Mouse (Mus musculus) MEL (cell line): ENCODE data around the gene Ola1. TPM values are rescaled to one million over a fixed set of nuclear protein-coding genes. Genes with fewer than 3 reads are reported as not detected.

Source experiments
- DNase-seq: peaks from one replicate; pipeline ENCODE4 v3.0.0; 2011; ENCODE audit warnings: low read depth, low spot score
- H3K27ac ChIP-seq: 2 replicates; pipeline ENCODE4 v1.5.1; 2012; ENCODE audit warnings: low read depth, mild to moderate bottlenecking, control low read depth, low read length, moderate library complexity; ENCODE audit not compliant: control insufficient read depth
- H3K27me3 ChIP-seq, 2 experiments: fragments of 150-350 bp in 1 of 2; sonication (generic) in 1 of 2; 2 replicates each; pipeline ENCODE4 v1.6.1; 2012; ENCODE audit warnings: low read length in 2 of 2, mild to moderate bottlenecking in 2 of 2, improper control_type of control experiment in 1 of 2, moderate library complexity in 1 of 2; ENCODE audit not compliant: insufficient read depth in 2 of 2, control insufficient read depth in 1 of 2
- H3K36me3 ChIP-seq, 2 experiments: 2 replicates each; pipeline ENCODE4 v1.6.1; 2012 to 2014; ENCODE audit warnings: low read length in 2 of 2, improper control_type of control experiment in 1 of 2, inconsistent platforms in 1 of 2, mild to moderate bottlenecking in 1 of 2; ENCODE audit not compliant: insufficient read depth in 2 of 2, control insufficient read depth in 1 of 2
- H3K4me1 ChIP-seq, 2 experiments: fragments of 150-350 bp in 1 of 2; sonication (generic) in 1 of 2; 2 replicates each; pipeline ENCODE4 v1.6.1; 2012; ENCODE audit warnings: low read length in 2 of 2, improper control_type of control experiment in 1 of 2, mild to moderate bottlenecking in 1 of 2; ENCODE audit not compliant: insufficient read depth in 2 of 2, control insufficient read depth in 1 of 2
- H3K4me3 ChIP-seq, 2 experiments: fragments of 150-350 bp in 1 of 2; sonication (generic) in 1 of 2; 2 replicates each; pipeline ENCODE4 v1.5.1; 2012; ENCODE audit warnings: low read depth in 2 of 2, low read length in 2 of 2, mild to moderate bottlenecking in 2 of 2, moderate library complexity in 2 of 2, control low read depth in 1 of 2, improper control_type of control experiment in 1 of 2; ENCODE audit not compliant: control insufficient read depth in 1 of 2, insufficient read depth in 1 of 2
- H3K79me2 ChIP-seq: 2 replicates; pipeline ENCODE4 v1.6.1; 2012; ENCODE audit warnings: mild to moderate bottlenecking, low read length, moderate library complexity; ENCODE audit not compliant: control insufficient read depth, poor library complexity, insufficient read depth
- H3K9ac ChIP-seq: 2 replicates; pipeline ENCODE4 v1.6.1; 2012; ENCODE audit warnings: low read depth, mild to moderate bottlenecking, control low read depth, low read length, moderate library complexity; ENCODE audit not compliant: control insufficient read depth, poor library complexity, severe bottlenecking
- H3K9me3 ChIP-seq: fragments of 150-350 bp; sonication (generic); replicated peaks from 2 replicates; pipeline ENCODE4 v1.6.1; 2012; ENCODE audit warnings: mild to moderate bottlenecking, low read length, improper control_type of control experiment, moderate library complexity; ENCODE audit not compliant: insufficient read depth
- BHLHE40 ChIP-seq: IDR thresholded peaks from 2 replicates; pipeline ENCODE4 v1.6.1; 2012; ENCODE audit warnings: low read depth, mild to moderate bottlenecking, inconsistent platforms, low read length, improper control_type of control experiment, borderline replicate concordance
- CHD1 ChIP-seq: IDR thresholded peaks from 2 replicates; pipeline ENCODE4 v1.6.1; 2012; ENCODE audit warnings: low read depth, mild to moderate bottlenecking, inconsistent platforms, low read length, improper control_type of control experiment
- CHD2 ChIP-seq: IDR thresholded peaks from 2 replicates; pipeline ENCODE4 v1.6.1; 2011; ENCODE audit warnings: low read length, improper control_type of control experiment
- CTCF ChIP-seq, 3 experiments: IDR thresholded peaks in 2 of 3; conservative IDR thresholded peaks in 1 of 3; 2 replicates each; pipeline ENCODE4 v1.5.1; 2011 to 2012; ENCODE audit warnings: low read length in 3 of 3, low read depth in 2 of 3, mild to moderate bottlenecking in 2 of 3, improper control_type of control experiment in 1 of 3, inconsistent platforms in 1 of 3, mixed read lengths in 1 of 3, moderate library complexity in 1 of 3; ENCODE audit not compliant: control insufficient read depth in 1 of 3, insufficient read depth in 1 of 3, poor library complexity in 1 of 3, severe bottlenecking in 1 of 3
- E2F4 ChIP-seq: IDR thresholded peaks from 2 replicates; pipeline ENCODE4 v1.6.1; 2011; ENCODE audit warnings: low read depth, low read length, improper control_type of control experiment, borderline replicate concordance
- ELF1 ChIP-seq: IDR thresholded peaks from 2 replicates; pipeline ENCODE4 v1.6.1; 2014; ENCODE audit warnings: low read depth, mild to moderate bottlenecking, inconsistent platforms, low read length, improper control_type of control experiment, moderate library complexity
- EP300 ChIP-seq, 2 experiments: IDR thresholded peaks; 2 replicates each; pipeline ENCODE4 v1.6.1; 2011; ENCODE audit warnings: improper control_type of control experiment in 2 of 2, low read length in 2 of 2, low read depth in 1 of 2, mild to moderate bottlenecking in 1 of 2
- ETS1 ChIP-seq: IDR thresholded peaks from 2 replicates; pipeline ENCODE4 v1.6.1; 2012; ENCODE audit warnings: low read depth, mild to moderate bottlenecking, inconsistent platforms, low read length, improper control_type of control experiment, moderate library complexity
- GABPA ChIP-seq: IDR thresholded peaks from 2 replicates; pipeline ENCODE4 v1.6.1; 2012; ENCODE audit warnings: low read depth, mild to moderate bottlenecking, inconsistent platforms, low read length, improper control_type of control experiment, moderate library complexity
- JUND ChIP-seq: IDR thresholded peaks from 2 replicates; pipeline ENCODE4 v1.6.1; 2011; ENCODE audit warnings: low read depth, mild to moderate bottlenecking, improper control_type of control experiment, low read length
- KAT2A ChIP-seq: conservative IDR thresholded peaks from 2 replicates; pipeline ENCODE4 v1.6.1; 2012; ENCODE audit warnings: low read depth, low read length, improper control_type of control experiment, inconsistent platforms
- MAFK ChIP-seq: IDR thresholded peaks from 2 replicates; pipeline ENCODE4 v1.6.1; 2011; ENCODE audit warnings: low read depth, mild to moderate bottlenecking, low read length, improper control_type of control experiment, borderline replicate concordance
- MEF2A ChIP-seq: IDR thresholded peaks from 2 replicates; pipeline ENCODE4 v1.6.1; 2014; ENCODE audit warnings: low read depth, mild to moderate bottlenecking, inconsistent platforms, low read length, improper control_type of control experiment; ENCODE audit not compliant: poor library complexity, insufficient replicate concordance, severe bottlenecking; ENCODE audit errors: extremely low read depth
- MXI1 ChIP-seq: IDR thresholded peaks from 2 replicates; pipeline ENCODE4 v1.6.1; 2011; ENCODE audit warnings: mild to moderate bottlenecking, low read depth, low read length, improper control_type of control experiment
- MYB ChIP-seq: IDR thresholded peaks from 2 replicates; pipeline ENCODE4 v1.6.1; 2011; ENCODE audit warnings: mild to moderate bottlenecking, low read depth, low read length, improper control_type of control experiment
- MYC ChIP-seq: IDR thresholded peaks from 2 replicates; pipeline ENCODE4 v1.6.1; 2011; ENCODE audit warnings: low read depth, mild to moderate bottlenecking, low read length, improper control_type of control experiment, moderate library complexity
- NELFE ChIP-seq: IDR thresholded peaks from 2 replicates; pipeline ENCODE4 v1.6.1; 2011; ENCODE audit warnings: low read depth, low read length, improper control_type of control experiment
- NRF1 ChIP-seq: IDR thresholded peaks from 2 replicates; pipeline ENCODE4 v1.6.1; 2014; ENCODE audit warnings: low read depth, mild to moderate bottlenecking, inconsistent platforms, low read length, improper control_type of control experiment, moderate library complexity; ENCODE audit not compliant: poor library complexity, insufficient read depth, severe bottlenecking
- POLR2A ChIP-seq, 2 experiments: IDR thresholded peaks; 2 replicates each; pipeline ENCODE4 v1.6.1; 2011 to 2012; ENCODE audit warnings: low read length in 2 of 2, mild to moderate bottlenecking in 2 of 2, control low read depth in 1 of 2, improper control_type of control experiment in 1 of 2, low read depth in 1 of 2, moderate library complexity in 1 of 2; ENCODE audit not compliant: control insufficient read depth in 1 of 2, insufficient read depth in 1 of 2, poor library complexity in 1 of 2
- POLR2AphosphoS5 ChIP-seq: IDR thresholded peaks from 2 replicates; pipeline ENCODE4 v1.6.1; 2012; ENCODE audit warnings: low read depth, borderline replicate concordance, mild to moderate bottlenecking, inconsistent platforms, low read length, moderate library complexity, mixed read lengths
- RAD21 ChIP-seq: IDR thresholded peaks from 2 replicates; pipeline ENCODE4 v1.6.1; 2011; ENCODE audit warnings: mild to moderate bottlenecking, low read depth, low read length, improper control_type of control experiment
- SIN3A ChIP-seq: IDR thresholded peaks from 2 replicates; pipeline ENCODE4 v1.6.1; 2012; ENCODE audit warnings: low read length, improper control_type of control experiment, inconsistent platforms
- SMC3 ChIP-seq: IDR thresholded peaks from 2 replicates; pipeline ENCODE4 v1.6.1; 2011; ENCODE audit warnings: low read depth, low read length, improper control_type of control experiment
- TAL1 ChIP-seq: IDR thresholded peaks from 2 replicates; pipeline ENCODE4 v1.6.1; 2012; ENCODE audit warnings: mild to moderate bottlenecking, inconsistent platforms, low read length, moderate library complexity, mixed read lengths
- TCF12 ChIP-seq: IDR thresholded peaks from 2 replicates; pipeline ENCODE4 v1.6.1; 2014; ENCODE audit warnings: low read depth, mild to moderate bottlenecking, inconsistent platforms, low read length, improper control_type of control experiment, moderate library complexity
- UBTF ChIP-seq: IDR thresholded peaks from 2 replicates; pipeline ENCODE4 v1.6.1; 2012; ENCODE audit warnings: low read depth, mild to moderate bottlenecking, inconsistent platforms, low read length, improper control_type of control experiment, moderate library complexity, borderline replicate concordance; ENCODE audit not compliant: insufficient read depth
- ZC3H11A ChIP-seq: IDR thresholded peaks from 2 replicates; pipeline ENCODE4 v1.6.1; 2012; ENCODE audit warnings: low read depth, mild to moderate bottlenecking, inconsistent platforms, low read length, improper control_type of control experiment
- ZMIZ1 ChIP-seq: IDR thresholded peaks from 2 replicates; pipeline ENCODE4 v1.6.1; 2012; ENCODE audit warnings: low read depth, mild to moderate bottlenecking, inconsistent platforms, low read length, improper control_type of control experiment, moderate library complexity
- ZNF384 ChIP-seq: IDR thresholded peaks from 2 replicates; pipeline ENCODE4 v1.6.1; 2012; ENCODE audit warnings: low read depth, mild to moderate bottlenecking, inconsistent platforms, low read length, improper control_type of control experiment
- polyA plus RNA-seq, 2 experiments: library from polyadenylated mRNA; stranded (reverse) in 1 of 2; unstranded in 1 of 2; fragments of >175 nt in 1 of 2; fragments of >200 nt in 1 of 2; gene quantifications; 2 replicates each; pipeline versions ENCODE4 v1.2.1 to v1.2.4; 2012; ENCODE audit warnings: low replicate concordance in 2 of 2, low read depth in 1 of 2; ENCODE audit not compliant: insufficient read length in 2 of 2, insufficient read depth in 1 of 2, missing spikeins in 1 of 2
- total RNA-seq: library from RNA; depleted of rRNA; stranded (reverse); fragments of 300-350 nt; gene quantifications from 2 replicates; pipeline ENCODE4 v1.2.3, GENCODE M21; 2012

Gene Ola1
- total and polyA plus RNA-seq, 3 experiments = 69.7 to 86.0 TPM; not detected in 1

GRCm38 (mm10) chr2:73049001-73049684 lies 169.6 kb downstream of the Ola1 start:
- Histone ChIP-seq H3K9ac (peak overlapping the region; percentile 21; the same call in 1 of the 2 replicates), H3K27me3 (no peaks in the 10 kb centered on the region), H3K9me3 (no peaks in the 10 kb centered on the region), H3K79me2 (no peaks in the 10 kb centered on the region), H3K4me1 (peaks cover 6 to 13% of the 10 kb centered on the region in 2 experiments), H3K27ac (no peak overlapping the region), H3K4me3 (peak overlapping the region in 1 of 2 experiments; percentile 54; a peak in 2 of 4 replicates), H3K36me3 (peaks cover 0 to 9% of the 10 kb centered on the region in 2 experiments; a peak in 2 of 4 replicates)
- DNase-seq = no peak
- TF ChIP-seq E2F4 = no peak
- no peak for TF ChIP-seq ZC3H11A
- no peak for TF ChIP-seq MEF2A
- no peak for TF ChIP-seq CTCF (IDR thresholded peaks at IDR 0.05 in 2 of 3, conservative IDR thresholded peaks at IDR 0.05 in 1 of 3; ENCODE audit: control insufficient read depth in 1 of 3, insufficient read depth in 1 of 3, low read depth in 2 of 3, low read length in 3 of 3, poor library complexity in 1 of 3, severe bottlenecking in 1 of 3)
- TF ChIP-seq ZMIZ1 = no peak
- TF ChIP-seq GABPA = no peak
- TF ChIP-seq SIN3A = no peak
- no peak for TF ChIP-seq NRF1
- TF ChIP-seq UBTF = no peak
- no peak for TF ChIP-seq CHD1
- no peak for TF ChIP-seq MYB
- TF ChIP-seq MXI1 = no peak
- no peak for TF ChIP-seq MAFK
- no peak for TF ChIP-seq CHD2
- TF ChIP-seq ELF1 = no peak
- TF ChIP-seq ZNF384 = no peak
- TF ChIP-seq NELFE = no peak
- TF ChIP-seq JUND = no peak
- no peak for TF ChIP-seq SMC3

- no peak overlapping the region for H3K27ac ChIP-seq
- H3K27me3 ChIP-seq = no peaks in the 10 kb centered on the region
- H3K79me2 ChIP-seq = no peaks in the 10 kb centered on the region
- 0 out of 4 replicates have a peak, but pooled peaks cover 0 to 3% of the 10 kb centered on the region in 2 experiments for H3K36me3 ChIP-seq
- H3K9ac ChIP-seq = no peak overlapping the region
- H3K4me1 ChIP-seq = peaks cover 2 to 6% of the 10 kb centered on the region in 2 experiments; a peak in 1 of 4 replicates
- H3K9me3 ChIP-seq = no peaks in the 10 kb centered on the region
- TF ChIP-seq ZMIZ1 = no peak
- no peak for TF ChIP-seq RAD21
- no peak for TF ChIP-seq CTCF (IDR thresholded peaks at IDR 0.05 in 2 of 3, conservative IDR thresholded peaks at IDR 0.05 in 1 of 3; ENCODE audit: control insufficient read depth in 1 of 3, insufficient read depth in 1 of 3, low read depth in 2 of 3, low read length in 3 of 3, poor library complexity in 1 of 3, severe bottlenecking in 1 of 3)
- no peak for TF ChIP-seq POLR2A (IDR thresholded peaks at IDR 0.05; ENCODE audit: control insufficient read depth in 1 of 2, insufficient read depth in 1 of 2, low read depth in 1 of 2, low read length in 2 of 2, poor library complexity in 1 of 2)
- TF ChIP-seq EP300 (IDR thresholded peaks at IDR 0.05; ENCODE audit: low read depth in 1 of 2, low read length in 2 of 2) = no peak
- TF ChIP-seq MEF2A = no peak
- no peak for TF ChIP-seq ETS1
- TF ChIP-seq KAT2A = no peak
- TF ChIP-seq TAL1 = no peak
- no peak for TF ChIP-seq POLR2AphosphoS5
- TF ChIP-seq TCF12 = no peak
- no peak for TF ChIP-seq E2F4
- no peak for TF ChIP-seq ZNF384
- TF ChIP-seq MYC = no peak
- no peak for TF ChIP-seq BHLHE40
- DNase-seq = no peak
- H3K4me3 ChIP-seq = no peak overlapping the region
Observed at GRCm38 (mm10) chr2:73047061-73047741, 171.5 kb downstream of the Ola1 start.
